Mouse (Mus musculus): Measurements from ENCODE around the gene Lepr.

DNA sequence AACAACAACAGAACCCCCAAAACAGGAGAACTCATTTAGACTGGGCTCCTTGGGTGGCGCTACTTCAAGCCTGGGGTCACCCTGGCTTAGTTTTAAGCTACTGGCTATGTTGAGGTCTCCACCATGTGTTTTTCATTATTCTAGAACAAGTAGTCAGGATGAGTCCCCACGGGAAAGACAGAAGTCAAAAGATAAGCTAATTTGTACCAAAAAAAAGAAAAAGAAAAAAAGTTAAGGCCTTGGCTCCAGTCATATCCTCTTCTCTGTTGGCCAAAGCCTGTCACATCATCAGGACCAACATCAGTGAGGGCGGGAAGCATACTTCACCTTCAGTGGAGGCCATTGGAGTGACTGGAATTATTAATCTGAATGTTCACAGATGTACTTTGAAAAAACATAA, 32.4 kb upstream of the Lepr start:
- TF ChIP-seq HCFC1 (IDR thresholded peaks at IDR 0.05; ENCODE audit: borderline replicate concordance, insufficient read depth, low read length), result no peak
- no peak for TF ChIP-seq CHD2 (IDR thresholded peaks at IDR 0.05; ENCODE audit: low read depth, low read length)
- no peak for TF ChIP-seq ZNF384 (IDR thresholded peaks at IDR 0.05; ENCODE audit: low read depth, low read length)
